Mouse (Mus musculus): Measurements from ENCODE around the gene Il31ra.
A peak's percentile ranks its signal among the peaks of the same experiment; 100 is the strongest.
"Not testable (repeated sequence)": the region's sequence is repeated elsewhere in the genome, so short reads cannot be mapped to it uniquely, and the experiment has no call there.

The Il31ra gene

GRCm38 (mm10) chr13:112594260-112594659 lies at the start of gene Il31ra:
TSS of gene Il31ra (minus strand) at chr13:112594360.
- DNase-seq = not testable (repeated sequence)

GRCm38 (mm10) chr13:112642897-112643296 lies 48.7 kb upstream of the Il31ra start:
- no peak for DNase-seq

GRCm38 (mm10) chr13:112639111-112639510 lies 45.0 kb upstream of the Il31ra start:
- DNase-seq = no peak

GRCm38 (mm10) chr13:112636498-112636897 lies 42.3 kb upstream of the Il31ra start:
- no peak for DNase-seq

GRCm38 (mm10) chr13:112635174-112635837 lies 41.1 kb upstream of the Il31ra start:
- no peak for DNase-seq

- DNase-seq = no peak
These were observed 31.4 kb upstream of the Il31ra start for GRCm38 (mm10) chr13:112625566-112625965.

- DNase-seq = no peak
These were observed 30.5 kb upstream of the Il31ra start for GRCm38 (mm10) chr13:112624622-112625021.

- DNase-seq = no peak
These were observed 29.5 kb upstream of the Il31ra start for GRCm38 (mm10) chr13:112623656-112624055.

GRCm38 (mm10) chr13:112621592-112621991 lies 27.4 kb upstream of the Il31ra start:
- no peak for DNase-seq

GRCm38 (mm10) chr13:112608606-112609005 lies 14.4 kb upstream of the Il31ra start:
- DNase-seq = no peak

- no peak for DNase-seq
These were observed 10.3 kb upstream of the Il31ra start for GRCm38 (mm10) chr13:112604411-112604810.

- DNase-seq = no peak
These were observed 9.7 kb upstream of the Il31ra start for GRCm38 (mm10) chr13:112603839-112604238.

GRCm38 (mm10) chr13:112602607-112603006 lies 8.4 kb upstream of the Il31ra start:
- no peak for DNase-seq

- DNase-seq = no peak
These were observed 3.9 kb downstream of the Il31ra start for GRCm38 (mm10) chr13:112590254-112590653.

GRCm38 (mm10) chr13:112589625-112590024 lies 4.5 kb downstream of the Il31ra start:
- DNase-seq = no peak

GRCm38 (mm10) chr13:112584556-112585237 lies 9.5 kb downstream of the Il31ra start:
- no peak for DNase-seq

- no peak for DNase-seq
These were observed 11.9 kb downstream of the Il31ra start for GRCm38 (mm10) chr13:112582291-112582690.

- DNase-seq = no peak
These were observed 12.4 kb downstream of the Il31ra start for GRCm38 (mm10) chr13:112581796-112582195.

- DNase-seq = no peak
These were observed 13.4 kb downstream of the Il31ra start for GRCm38 (mm10) chr13:112580590-112581320.

GRCm38 (mm10) chr13:112578041-112578440 lies 16.1 kb downstream of the Il31ra start:
- DNase-seq = peak; percentile 97

- no peak for DNase-seq
These were observed 20.4 kb downstream of the Il31ra start for GRCm38 (mm10) chr13:112573800-112574199.

- DNase-seq = no peak
These were observed 23.4 kb downstream of the Il31ra start for GRCm38 (mm10) chr13:112570768-112571167.

- DNase-seq = no peak
These were observed 24.6 kb downstream of the Il31ra start for GRCm38 (mm10) chr13:112569606-112570005.

All from layer of hippocampus, adult 9-11 months (tissue).